Mouse (Mus musculus): ENCODE measurements around the gene Slc38a7.
A peak's percentile ranks its signal among the peaks of the same experiment; 100 is the strongest.
"Not testable (repeated sequence)": the region's sequence is repeated elsewhere in the genome, so short reads cannot be mapped to it uniquely, and the experiment has no call there.

Gene Slc38a7

DNA sequence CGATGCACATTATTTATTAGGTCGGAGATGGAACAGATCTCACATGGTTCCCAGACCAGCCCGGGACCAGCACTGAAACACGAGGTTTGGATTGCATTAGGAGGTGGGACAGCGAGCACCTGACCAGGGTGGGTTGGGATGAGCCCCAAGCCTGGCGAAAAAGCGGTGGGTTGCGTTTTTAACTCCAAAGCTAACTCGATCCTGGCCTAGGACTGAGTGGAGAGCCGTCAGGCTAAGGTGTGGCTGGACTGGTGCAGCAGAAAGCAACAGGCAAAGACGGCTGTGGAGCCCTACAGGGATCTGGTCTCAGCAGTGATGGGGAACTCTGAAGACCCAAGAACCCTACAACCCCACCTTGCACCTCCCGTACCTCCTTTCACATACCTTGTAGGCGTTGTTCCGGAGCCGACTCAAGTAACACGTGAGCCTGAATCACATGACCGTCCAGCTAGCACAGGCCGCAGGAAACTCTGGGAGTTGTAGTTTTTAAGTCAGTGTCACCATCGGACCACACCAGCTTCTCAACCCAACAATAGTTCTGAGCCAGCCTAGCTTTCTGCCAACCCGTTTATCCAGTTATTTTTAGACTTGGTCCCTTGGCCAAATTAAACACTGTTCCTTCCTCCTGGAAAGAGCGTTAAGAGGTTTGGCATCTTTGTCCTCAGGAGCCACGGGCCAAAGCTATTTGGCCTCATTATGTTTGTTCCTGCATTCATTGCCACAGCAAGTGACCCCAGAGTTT, at the start of gene Slc38a7:
Slc38a7 (minus strand) TSS at position 438 of the 742 bp plus-strand sequence.
- peak; percentile 99 for DNase-seq

- DNase-seq = no peak
These were observed 48.5 kb upstream of the Slc38a7 start for GRCm38 (mm10) chr8:95901864-95902263.

DNA sequence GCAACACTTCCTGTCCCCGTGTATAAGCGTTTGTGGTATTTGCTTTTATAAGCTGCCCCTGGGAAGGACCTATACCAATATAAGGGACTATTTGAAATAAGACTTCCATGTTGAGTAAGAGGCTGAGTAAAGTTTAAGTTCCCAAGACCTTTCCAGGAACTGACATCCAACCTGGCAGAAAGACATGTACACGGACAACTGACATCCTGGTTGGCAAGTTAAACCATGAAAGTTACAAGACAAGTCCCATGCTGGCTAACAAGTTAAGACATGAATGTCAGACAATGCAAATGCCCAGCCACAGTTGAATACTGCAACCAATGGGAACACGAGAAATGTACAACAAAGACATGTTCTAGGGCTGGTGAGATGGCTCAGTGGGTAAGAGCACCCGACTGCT, 40.4 kb upstream of the Slc38a7 start:
- DNase-seq = no peak

GRCm38 (mm10) chr8:95888285-95889136, 35.2 kb upstream of the Slc38a7 start, which contains the start of gene Got2:
Gene Got2, minus strand, starts transcription at chr8:95888547.
- peak; percentile 98 for DNase-seq

- DNase-seq = peak; percentile 100
These were observed 34.4 kb upstream of the Slc38a7 start for GRCm38 (mm10) chr8:95887578-95888284.

DNA sequence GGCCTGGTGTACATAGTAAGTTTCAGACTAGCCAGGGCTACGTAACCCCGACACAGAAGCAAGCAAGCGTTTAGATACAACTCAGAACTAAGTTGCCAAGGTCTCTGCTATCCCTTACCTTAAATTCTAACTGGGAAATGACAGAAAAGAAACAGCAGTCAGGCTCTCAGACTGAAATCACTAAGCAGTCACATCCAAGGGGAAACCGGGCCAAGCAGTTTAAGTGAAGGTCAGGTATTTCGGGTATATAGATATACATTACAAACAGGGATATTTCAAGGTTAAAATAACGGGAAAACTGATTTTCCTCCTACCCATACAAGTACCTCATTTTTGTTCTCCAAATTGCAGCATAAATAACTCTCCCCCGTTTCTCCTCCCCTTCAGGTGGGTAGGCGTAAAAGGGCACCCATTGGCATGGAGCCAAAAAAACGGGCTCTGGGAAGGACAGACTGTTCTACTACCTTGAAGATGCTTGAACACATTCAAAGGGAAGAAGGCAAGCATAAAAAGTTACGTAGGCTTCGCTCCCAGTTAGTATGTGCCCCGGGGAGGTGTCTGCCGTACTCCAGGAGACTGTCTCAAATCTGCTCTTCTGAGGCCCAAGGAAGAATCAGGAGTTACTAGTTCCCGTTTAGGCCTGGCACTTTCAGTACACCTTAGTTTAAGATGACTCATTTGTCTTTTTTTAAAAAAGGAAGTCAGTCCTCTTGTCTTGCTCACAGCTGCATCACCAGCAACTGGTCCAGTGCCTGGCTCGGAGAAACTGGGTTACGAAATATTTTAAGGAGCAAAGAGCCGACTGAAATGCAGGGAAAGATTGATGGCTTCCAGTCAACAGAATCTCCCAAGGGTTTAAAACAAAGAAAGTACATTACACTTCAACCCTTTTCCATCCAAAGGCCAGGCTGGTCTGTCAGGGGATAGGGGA, 33.6 kb upstream of the Slc38a7 start:
- peak; percentile 91 for DNase-seq

DNA sequence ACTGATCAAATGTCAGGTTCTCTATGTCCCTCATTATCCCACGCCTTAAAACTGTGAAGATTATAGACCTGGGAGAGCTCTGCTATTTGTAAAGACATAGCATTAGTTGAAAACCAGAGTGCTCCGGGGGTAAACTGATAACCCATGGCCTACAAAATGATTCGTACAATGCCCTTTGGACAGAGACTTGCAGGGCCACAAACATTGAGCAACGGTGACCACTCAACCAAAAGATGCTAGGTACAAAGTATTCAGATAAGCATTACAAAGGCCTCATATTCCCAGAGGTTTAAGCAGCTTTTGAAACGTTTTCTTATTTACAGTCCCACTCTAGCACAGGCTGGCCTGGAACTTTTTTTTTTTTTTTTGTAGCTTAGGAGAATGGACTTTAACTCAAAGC, 32.6 kb upstream of the Slc38a7 start:
- peak; percentile 37 for DNase-seq

- DNase-seq = peak; percentile 35
These were observed 32.0 kb upstream of the Slc38a7 start for GRCm38 (mm10) chr8:95885271-95885841.

DNA sequence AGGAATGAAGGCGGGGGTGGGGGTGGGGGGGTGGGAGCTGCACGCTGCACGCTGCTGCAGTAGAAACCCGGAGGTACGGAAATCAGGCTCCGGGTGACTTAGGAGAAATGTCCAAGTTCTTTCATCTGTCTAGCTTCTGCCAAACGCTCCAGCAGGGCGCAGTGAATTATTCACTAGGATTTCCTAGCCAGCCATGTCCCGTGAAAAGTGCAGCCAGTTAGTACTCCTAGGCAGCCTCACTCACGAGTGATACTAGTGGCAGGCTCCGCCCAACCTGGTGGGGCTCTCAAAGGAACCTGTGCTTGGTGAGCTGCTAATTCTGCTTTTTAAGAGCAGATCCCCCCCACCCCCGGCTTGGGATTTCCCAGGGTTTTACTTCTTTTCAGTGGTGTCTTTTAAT, 31.2 kb upstream of the Slc38a7 start:
- DNase-seq = peak; percentile 73

- DNase-seq = peak; percentile 54
These were observed 28.9 kb upstream of the Slc38a7 start for GRCm38 (mm10) chr8:95882191-95882590.

GRCm38 (mm10) chr8:95881576-95881975, 28.2 kb upstream of the Slc38a7 start:
- DNase-seq = peak; percentile 51

DNA sequence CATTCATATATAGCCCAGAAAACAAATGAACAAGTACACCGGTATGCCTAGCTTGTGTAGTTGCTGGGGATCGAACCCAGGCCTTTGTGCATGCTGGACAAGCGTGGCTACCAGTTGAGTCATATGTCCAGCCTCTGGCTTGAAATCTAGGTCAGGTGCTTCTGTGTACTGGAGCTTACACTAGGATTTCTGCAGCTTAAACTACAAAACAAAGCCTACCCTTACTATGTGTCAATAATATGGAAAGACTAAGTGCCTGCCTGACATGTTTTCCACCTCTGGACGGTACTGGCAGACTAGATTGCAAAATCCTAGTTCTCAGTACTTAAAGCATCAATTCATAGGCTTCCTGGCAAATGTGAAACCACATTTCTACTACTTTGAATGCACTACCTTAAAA, 26.5 kb upstream of the Slc38a7 start:
- peak; percentile 21 for DNase-seq

GRCm38 (mm10) chr8:95878176-95878962, 25.0 kb upstream of the Slc38a7 start:
- DNase-seq = peak; percentile 94

GRCm38 (mm10) chr8:95875270-95875669, 21.9 kb upstream of the Slc38a7 start:
- peak; percentile 95 for DNase-seq

DNA sequence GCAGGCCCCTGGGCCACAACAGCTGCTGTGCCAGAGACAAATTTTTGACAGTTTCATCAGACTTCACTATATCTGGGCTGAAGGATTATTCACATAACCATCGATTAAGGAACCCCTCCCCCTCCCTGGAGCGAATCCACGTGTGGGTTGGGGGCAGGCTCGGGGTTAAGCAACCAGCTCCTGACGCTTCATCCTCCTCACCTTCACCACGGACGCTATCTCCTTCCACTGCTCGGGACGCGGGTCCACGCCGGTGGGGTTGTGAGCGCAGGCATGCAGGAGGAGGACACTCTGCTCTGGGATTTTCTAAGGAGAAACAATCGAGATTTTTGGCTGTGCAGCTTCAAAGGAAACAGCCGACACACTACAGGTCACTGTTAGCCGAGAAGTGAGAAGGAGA, 18.4 kb upstream of the Slc38a7 start:
- peak; percentile 84 for DNase-seq

- not testable (repeated sequence) for DNase-seq
These were observed 11.5 kb upstream of the Slc38a7 start for GRCm38 (mm10) chr8:95864851-95865250.

GRCm38 (mm10) chr8:95863761-95864440, 10.6 kb upstream of the Slc38a7 start:
- DNase-seq = not testable (repeated sequence)

DNA sequence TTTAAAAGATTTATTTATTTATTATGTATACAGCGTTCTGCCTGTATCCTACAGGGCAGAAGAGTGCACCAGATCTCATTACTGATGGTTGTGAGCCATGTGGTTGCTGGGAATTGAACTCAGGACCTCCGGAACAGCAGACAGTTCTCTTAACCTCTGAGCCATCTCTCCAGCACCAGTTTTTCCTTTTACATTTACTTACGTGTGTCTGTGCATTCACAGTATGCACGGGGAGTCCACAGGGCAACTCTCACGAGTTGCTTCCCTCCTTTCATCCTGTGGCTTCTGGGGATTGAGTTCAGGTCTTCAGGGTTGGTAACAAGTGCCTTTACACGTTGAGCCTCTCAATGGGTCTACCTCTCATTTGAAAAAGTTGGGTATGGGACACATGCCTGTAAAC, 835 bp upstream of the Slc38a7 start:
- DNase-seq = no peak

GRCm38 (mm10) chr8:95852290-95852689, 1.0 kb downstream of the Slc38a7 start:
- peak; percentile 97 for DNase-seq

GRCm38 (mm10) chr8:95850326-95850725, 3.0 kb downstream of the Slc38a7 start:
- DNase-seq = no peak
